Mouse (Mus musculus): ENCODE data around the gene Dusp8.

The Dusp8 gene

GRCm38 (mm10) chr7:142050536-142050935 is 45.1 kb downstream of the Dusp8 start:
- no peak for DNase-seq (ENCODE audit: low read depth)

- DNase-seq (ENCODE audit: low read depth): no peak
Observed at GRCm38 (mm10) chr7:142045932-142046331, 49.7 kb downstream of the Dusp8 start.

- DNase-seq (ENCODE audit: low read depth): no peak
Observed at GRCm38 (mm10) chr7:142045344-142045743, 50.3 kb downstream of the Dusp8 start.

GRCm38 (mm10) chr7:142040756-142041155 is 54.9 kb downstream of the Dusp8 start:
- no peak for DNase-seq (ENCODE audit: low read depth)

GRCm38 (mm10) chr7:142037553-142038170 is 58.0 kb downstream of the Dusp8 start:
- no peak for DNase-seq (ENCODE audit: low read depth)

- no peak for DNase-seq (ENCODE audit: low read depth)
Observed at GRCm38 (mm10) chr7:142035048-142035811, 60.4 kb downstream of the Dusp8 start.

- no peak for DNase-seq (ENCODE audit: low read depth)
Observed at GRCm38 (mm10) chr7:142034198-142034597, 61.4 kb downstream of the Dusp8 start.

GRCm38 (mm10) chr7:142030073-142030472 is 65.6 kb downstream of the Dusp8 start:
- no peak for DNase-seq (ENCODE audit: low read depth)
